Mouse (Mus musculus): ENCODE results near the gene Nup43.

DNA sequence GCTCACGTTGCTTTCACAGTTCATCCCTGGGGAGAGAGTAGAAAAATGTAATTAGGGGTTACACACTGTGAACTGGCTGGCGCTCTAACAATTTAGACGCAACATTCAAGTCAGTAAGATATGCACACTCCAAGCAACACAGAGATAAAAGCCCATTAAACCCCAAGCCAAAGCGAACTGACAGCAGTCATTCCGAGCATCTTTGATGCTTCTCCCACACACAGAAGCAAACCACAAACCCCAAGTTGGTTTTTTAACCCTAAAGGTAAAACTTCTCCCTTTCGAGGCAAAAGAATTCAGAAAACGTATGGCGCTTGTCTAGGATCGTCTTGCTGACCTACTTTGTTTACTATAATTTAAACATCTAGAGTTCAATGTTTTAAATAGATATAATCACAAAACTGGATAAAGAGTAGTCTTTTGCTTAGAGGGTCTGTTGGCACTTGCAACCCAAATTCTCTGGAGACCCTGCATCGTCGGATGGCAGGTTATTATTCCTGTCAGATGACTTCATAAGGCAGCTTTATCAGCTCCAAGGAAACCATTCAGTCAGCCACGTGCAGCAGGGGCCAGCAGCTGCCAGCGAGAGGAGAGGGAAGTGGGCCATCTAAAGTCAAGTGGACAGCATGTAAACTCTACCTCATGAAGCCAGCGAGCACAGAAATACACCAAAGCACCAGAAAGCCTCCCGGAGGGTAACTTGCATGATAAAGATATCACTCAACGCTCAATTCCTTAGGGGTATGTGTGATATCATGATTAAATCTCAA lies 36.2 kb upstream of the Nup43 start:
- TF ChIP-seq CTCF (IDR thresholded peaks at IDR 0.05; ENCODE audit: low read depth, low read length) (no peak), POLR2A (IDR thresholded peaks at IDR 0.05; ENCODE audit: borderline replicate concordance, low read depth, low read length) (no peak)
